Mouse (Mus musculus) embryo, embryonic 10.5 days (tissue): Measurements from ENCODE around the gene Kdm2b.
"Not testable (repeated sequence)": the region's sequence is repeated elsewhere in the genome, so short reads cannot be mapped to it uniquely, and the experiment has no call there.

Source experiments
- DNase-seq: peaks from one replicate; pipeline ENCODE4 v3.0.0-alpha.2; 2015; ENCODE audit warnings: low spot score

Kdm2b gene

DNA sequence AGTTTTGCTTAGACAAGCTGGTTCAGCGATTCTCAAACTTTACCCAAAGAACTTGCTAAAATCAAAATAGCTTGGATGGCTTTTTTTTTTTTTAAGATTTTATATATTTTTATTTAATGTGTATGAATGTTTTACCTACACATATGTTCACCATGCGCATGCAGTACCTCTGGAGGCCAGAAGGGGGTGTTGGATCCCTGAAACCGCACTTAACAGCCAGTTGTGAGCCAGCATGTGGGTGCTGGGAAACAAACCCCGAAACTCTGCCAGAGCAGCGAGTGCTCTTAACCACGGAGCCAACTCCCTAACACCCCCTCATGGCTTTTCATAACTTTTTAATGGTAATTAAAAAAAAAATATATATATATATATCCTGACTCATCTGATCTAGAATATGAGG lies 21.2 kb upstream of the Kdm2b start:
- DNase-seq: no peak

- DNase-seq: no peak
These were observed 20.2 kb upstream of the Kdm2b start for GRCm38 (mm10) chr5:123009873-123010272.

- no peak for DNase-seq
These were observed 19.4 kb upstream of the Kdm2b start for GRCm38 (mm10) chr5:123008877-123009493.

DNA sequence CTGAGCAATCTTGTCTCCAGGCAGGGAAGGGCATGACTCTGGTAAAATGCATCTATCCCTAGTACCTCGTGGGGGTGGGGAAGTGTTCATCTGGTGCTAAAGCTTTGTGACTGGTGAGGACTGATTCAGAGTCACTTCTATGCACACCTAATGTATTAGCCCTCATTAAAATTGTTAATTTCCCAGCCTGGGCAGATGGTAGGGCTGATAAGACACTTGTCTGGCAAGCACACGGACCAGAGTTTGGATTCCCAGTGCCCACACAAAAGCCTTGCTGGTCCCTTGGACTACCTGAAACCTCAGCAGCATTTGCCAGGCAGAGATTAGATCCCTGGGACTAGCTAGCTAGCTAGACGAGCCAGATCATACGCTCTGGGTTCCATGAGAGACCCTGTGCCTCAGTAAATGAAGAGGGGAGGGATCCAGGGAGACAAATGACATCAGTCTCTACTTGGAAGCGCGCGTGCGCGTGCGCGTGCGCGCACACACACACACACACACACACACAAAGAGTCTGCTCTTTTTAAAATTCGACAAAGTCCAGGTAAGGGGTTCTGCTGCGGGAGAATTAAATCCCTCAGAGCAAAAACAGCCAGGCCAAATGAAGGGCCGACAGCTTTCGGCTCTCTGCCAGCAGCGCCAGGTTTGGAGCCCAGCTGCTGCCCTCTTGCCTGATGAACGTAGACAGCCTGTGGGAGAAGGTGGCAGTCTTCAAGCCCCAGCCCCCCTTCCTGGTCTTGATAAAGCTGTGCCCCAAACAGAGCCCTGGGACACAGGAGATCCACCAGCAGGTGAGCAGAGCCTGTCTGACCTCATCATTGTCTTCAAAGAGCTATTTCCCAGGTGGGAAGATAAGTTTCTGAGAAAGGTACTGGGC lies 16.3 kb upstream of the Kdm2b start:
- no peak for DNase-seq

- no peak for DNase-seq
These were observed 11.3 kb upstream of the Kdm2b start for GRCm38 (mm10) chr5:123000901-123001300.

DNA sequence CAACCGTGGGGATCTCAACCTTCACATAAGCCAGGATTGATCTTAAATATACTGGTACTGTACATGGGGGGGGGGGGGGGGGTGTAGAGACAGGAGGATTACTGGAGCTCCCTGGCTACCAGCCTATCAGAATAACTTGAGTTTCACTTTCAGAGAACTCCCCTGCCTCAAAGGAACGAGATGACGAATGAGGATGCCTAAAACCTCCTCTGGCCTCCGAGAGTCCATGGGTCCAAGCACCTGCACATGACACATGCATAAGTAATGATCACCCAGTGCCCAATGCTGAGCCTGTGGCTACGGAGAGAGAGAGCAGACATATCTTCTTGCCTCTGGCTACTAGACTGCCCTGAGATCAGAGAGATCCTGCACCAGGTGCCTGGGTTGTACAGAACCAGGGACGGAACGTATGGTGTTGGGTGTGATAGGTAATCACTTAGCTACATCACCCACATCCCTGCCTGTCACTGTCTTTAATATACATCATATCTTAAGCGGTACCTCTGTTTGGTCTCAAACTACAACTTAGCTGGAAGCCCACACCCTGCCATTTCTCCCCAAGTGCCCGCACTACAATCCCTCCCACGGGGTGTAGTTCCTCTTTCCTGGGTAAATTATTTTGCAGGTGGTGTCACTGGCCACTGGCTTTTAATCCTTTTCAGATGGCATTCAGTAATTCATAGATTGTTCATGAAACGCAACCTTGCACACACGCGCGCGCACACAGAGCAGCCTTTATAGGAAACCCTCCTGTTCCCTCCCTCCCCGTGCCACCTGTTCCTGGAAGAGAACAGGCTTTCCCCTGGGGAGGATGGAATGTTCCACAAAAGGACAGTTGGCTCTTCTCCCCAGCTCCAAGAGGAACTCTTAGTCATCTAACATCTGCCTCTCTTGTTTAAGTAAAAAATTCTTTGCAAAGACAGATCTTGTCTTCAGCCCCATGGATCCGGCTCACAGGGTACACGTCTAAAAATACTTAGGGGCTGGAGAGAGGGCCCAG lies 7.9 kb upstream of the Kdm2b start:
- DNase-seq: no peak

DNA sequence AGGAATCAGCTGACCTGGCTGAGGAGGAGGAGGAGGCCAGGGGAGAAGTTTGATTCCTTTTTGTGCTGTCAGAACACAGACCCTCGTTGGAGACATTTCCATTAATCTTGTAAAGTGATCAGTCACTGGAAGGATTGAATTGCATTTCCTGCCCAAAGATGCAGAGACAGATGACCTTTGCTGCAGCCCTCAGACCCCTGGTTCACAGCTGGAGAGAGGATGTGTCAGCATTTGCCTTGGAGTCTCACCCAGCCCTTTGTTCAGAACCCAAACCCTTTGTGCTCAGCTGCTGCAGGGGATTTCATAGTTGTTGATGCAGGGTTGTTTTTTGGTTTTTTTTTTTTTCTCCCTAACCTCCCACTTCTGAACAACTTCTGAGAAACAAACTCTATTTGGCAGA lies 5.3 kb upstream of the Kdm2b start:
- DNase-seq: peak; percentile 78

GRCm38 (mm10) chr5:122994303-122994846 lies 4.8 kb upstream of the Kdm2b start:
- peak; percentile 99 for DNase-seq

- no peak for DNase-seq
These were observed 4.2 kb upstream of the Kdm2b start for GRCm38 (mm10) chr5:122993811-122994210.

- DNase-seq: peak; percentile 77
These were observed 1.9 kb upstream of the Kdm2b start for GRCm38 (mm10) chr5:122991350-122992004.

- DNase-seq: peak; percentile 37
These were observed 963 bp upstream of the Kdm2b start for GRCm38 (mm10) chr5:122990411-122991160.

- DNase-seq: peak; percentile 87
These were observed 560 bp downstream of the Kdm2b start for GRCm38 (mm10) chr5:122989001-122989525.

DNA sequence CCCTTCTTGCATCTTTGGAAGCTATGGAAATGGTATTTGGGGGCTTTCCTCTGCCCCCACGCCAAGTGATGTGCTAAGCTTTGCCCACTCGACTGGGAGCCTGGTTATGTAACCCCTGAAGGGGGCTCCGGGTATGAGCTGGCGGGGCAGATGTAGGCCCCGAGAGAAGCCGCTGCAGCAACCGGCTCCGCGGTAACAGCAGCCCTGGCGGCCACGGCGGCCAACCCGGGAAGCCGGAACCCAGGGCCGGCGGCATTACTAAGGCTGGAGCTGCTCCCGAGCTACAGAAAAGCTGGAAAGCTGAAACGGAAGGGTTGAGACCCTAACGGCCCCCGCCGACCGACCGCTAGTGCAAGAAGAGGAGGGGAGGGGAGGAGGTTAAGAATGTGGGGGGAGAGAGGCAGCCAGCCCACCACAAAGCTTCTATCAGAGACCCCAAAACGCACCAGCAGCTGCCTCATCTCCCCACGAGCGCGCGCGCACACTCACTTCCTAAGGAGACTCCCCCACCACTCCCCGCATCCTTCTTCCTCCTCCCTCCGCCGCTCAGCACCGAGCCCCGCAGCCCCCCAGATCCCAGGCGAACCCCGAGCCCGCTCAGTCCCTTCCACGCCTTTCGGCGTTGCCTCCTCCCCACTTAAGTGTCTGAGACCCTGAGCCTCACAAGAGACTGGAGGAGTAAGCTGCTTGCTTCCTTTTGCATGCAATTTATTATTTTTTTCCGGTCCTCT lies 1.4 kb downstream of the Kdm2b start:
- peak; percentile 75 for DNase-seq

GRCm38 (mm10) chr5:122987211-122988020 lies 2.2 kb downstream of the Kdm2b start:
- DNase-seq: peak; percentile 67

DNA sequence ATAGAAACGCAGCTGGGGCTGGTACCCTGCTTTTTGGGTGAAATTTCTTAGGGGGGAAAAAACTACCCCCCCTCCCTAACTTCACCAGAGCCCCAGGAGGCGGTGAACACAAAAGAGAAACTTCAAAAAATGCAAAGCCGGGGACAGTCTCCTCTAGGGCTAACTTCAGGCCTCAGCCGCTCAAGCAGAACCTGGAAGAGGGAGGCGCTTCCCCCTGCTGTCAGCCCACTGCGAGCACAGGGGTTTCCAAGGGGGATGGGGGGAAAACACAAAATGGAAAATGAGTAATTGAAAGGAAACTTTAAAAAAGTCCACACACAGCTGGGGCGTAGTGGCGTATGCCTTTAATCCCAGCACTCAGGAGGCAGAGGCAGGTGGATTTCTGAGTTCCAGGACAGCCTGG lies 3.5 kb downstream of the Kdm2b start:
- DNase-seq: peak; percentile 44

GRCm38 (mm10) chr5:122985276-122985675 lies 4.3 kb downstream of the Kdm2b start:
- DNase-seq: peak; percentile 9

DNA sequence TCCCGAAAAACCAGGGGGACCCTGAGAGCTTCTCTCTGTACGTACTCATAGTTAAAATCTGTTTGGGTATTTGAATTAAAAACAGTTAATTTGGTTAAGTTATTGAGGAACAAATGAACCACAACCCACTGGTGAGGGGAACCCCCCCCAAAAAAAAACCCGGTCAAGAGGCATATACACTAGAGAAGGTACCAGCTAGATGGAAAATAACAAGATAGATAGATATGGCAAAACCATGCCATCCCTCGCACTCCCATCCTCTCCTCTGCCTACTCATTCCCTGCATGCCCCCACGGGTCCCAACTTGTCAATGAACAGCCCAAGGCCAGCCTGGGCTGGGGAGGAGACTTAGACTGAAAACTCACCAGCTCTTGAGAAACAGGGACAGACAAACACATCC lies 5.1 kb downstream of the Kdm2b start:
- no peak for DNase-seq

DNA sequence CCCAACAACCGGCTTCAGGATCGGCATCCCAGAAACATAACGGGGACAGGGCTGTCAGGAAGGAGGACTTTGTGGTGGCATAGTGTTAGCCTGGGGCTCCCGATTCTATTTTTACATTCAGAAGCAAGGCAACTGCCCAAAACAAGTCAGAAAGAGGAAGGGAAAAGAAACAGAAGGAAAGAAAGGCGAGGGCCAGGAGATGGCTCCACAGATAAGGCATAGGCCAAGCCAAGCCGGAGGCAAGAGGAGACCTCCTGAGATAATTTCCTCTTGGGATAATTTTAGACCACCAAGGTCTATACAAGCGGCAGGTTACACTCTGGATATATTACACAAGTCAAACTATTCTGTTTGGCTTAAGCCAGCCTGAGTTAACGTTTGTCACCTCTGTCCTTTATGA lies 10.7 kb downstream of the Kdm2b start:
- DNase-seq: no peak

DNA sequence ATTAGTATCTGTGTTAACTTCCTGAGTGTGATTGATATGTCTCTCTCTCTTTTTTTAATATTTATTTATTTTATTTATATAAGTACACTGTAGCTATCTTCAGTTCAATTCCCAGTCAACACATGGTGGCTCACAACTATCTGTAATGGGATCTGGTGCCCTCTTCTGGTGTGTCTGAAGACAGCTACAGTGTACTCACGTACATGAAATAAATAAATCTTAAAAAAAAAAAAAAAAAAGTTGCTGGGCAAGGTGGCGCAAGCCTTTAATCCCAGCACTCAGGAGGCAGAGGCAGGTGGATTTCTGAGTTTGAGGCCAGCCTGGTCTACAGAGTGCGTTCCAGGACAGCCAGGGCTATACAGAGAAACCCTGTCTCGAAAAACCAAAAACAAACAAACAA lies 14.9 kb downstream of the Kdm2b start:
- not testable (repeated sequence) for DNase-seq
